Mouse (Mus musculus) embryonic stem cell, embryonic (primary cell): ENCODE data around the gene Mapk7.

Source experiments
- CTCF ChIA-PET, 4 experiments: fragments of 300-600 bp in 2 of 4; fragments of 350-600 bp in 2 of 4; sonication (Branson Sonifier 250); formaldehyde crosslinking; loops; one replicate each; lab custom pipeline; 2022; ENCODE audit warnings: inconsistent platforms in 2 of 4; lab: Charles Lee
- POLR2A ChIA-PET, 4 experiments: fragments of 300-600 bp in 2 of 4; fragments of 350-600 bp in 2 of 4; sonication (Branson Sonifier 250); formaldehyde crosslinking; loops; one replicate each; lab custom pipeline; 2022; ENCODE audit warnings: antibody characterized with exemption in 4 of 4, inconsistent platforms in 1 of 4; lab: Charles Lee

Mapk7 gene

GRCm38 (mm10) chr11:61483226-61483845, 10.9 kb downstream of the Mapk7 start:
- POLR2A ChIA-PET: interaction anchor here in 2 of 4 experiments (2.1 to 6.0 kb wide), 2 partner anchors 11 kb away, joined by 9 to 31 read pairs; partner anchors contain the start of gene Mapk7 (in 2 of the 2)
- CTCF ChIA-PET: no interaction called here

DNA sequence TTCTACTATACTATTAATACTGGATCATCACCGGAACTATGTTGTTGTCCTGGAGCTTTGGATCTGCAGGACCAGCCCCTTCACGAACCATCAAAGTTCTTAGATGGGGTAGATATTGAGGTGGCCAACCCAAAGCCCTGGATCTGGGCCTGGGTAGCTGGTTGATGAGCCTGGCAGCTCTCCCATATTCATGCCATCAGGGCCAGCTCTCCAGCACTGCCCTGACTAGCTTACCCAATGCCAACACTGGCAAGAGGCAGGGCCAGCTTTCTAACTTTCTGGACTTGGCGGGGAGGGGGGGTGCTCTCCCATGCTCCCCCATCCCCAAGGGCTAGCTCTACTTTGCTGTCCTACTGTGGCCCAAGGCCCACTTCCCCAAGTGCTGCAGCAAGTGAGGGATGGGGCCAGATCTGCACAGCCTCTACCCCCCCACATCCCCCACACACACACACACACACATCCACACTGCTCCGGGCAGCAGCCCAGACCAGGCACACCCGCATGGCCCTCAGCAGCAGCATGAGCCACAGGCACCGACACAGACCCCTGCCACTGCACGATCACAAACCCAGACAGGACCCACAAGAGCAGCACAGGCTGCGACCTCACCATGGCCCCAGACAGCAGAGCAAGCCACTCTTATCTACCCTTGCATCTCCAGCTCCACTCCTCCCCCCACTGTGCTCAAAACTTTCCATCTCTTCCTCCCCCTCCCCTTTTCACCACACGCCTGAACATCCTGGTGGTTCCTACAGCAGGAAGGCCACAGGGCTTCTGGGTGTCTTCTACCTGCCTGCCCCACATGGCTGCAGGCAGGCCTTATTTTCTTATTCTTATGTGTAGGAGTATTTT, 12.7 kb downstream of the Mapk7 start:
- POLR2A ChIA-PET: interaction anchor here in 2 of 4 experiments (0.8 to 6.0 kb wide), 4 partner anchors 13 to 307 kb away, joined by 3 to 31 read pairs (median 6); partner anchors contain the start of genes Mapk7 (in 2 of the 2) and Usp22 (in 1 of the 2)
- CTCF ChIA-PET: interaction anchor here in 3 of 4 experiments (0.5 to 0.9 kb wide), 3 partner anchors 160 to 359 kb away, joined by 3 to 5 read pairs (median 4); no protein-coding TSS in a partner anchor

DNA sequence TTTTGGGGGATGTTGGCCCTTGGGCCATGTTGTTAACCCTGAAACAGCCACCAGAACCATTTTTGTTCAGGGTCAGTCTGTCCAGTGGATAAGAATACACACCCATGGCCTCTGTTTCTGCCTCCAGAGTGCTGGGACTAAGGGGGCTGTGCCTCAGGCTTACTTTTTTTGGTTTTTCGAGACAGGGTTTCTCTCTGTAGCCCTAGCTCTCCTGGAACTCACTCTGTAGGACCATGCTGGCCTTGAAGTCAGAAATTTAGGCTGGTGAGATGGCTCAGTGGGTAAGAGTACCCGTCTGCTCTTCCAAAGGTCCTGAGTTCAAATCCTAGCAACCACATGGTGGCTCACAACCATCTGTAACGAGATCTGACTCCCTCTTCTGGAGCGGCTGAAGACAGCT, 15.4 kb downstream of the Mapk7 start:
- CTCF ChIA-PET: interaction anchor here in 2 of 4 experiments (0.6 to 1.7 kb wide), 4 partner anchors 12 to 106 kb away, joined by 3 to 5 read pairs (median 3); no protein-coding TSS in a partner anchor
- POLR2A ChIA-PET: interaction anchor here in 1 of 4 experiments (1.2 to 2.8 kb wide), 5 partner anchors 9 to 157 kb away, joined by 3 to 13 read pairs (median 5); partner anchors contain the start of gene Mapk7

GRCm38 (mm10) chr11:61477566-61478508, 16.4 kb downstream of the Mapk7 start:
- CTCF ChIA-PET: interaction anchor here in 3 of 4 experiments (0.6 to 1.7 kb wide), 6 partner anchors 11 to 125 kb away, joined by 3 to 5 read pairs (median 3); no protein-coding TSS in a partner anchor

GRCm38 (mm10) chr11:61476786-61477382, 17.3 kb downstream of the Mapk7 start:
- ChIA-PET CTCF (interaction anchor here in 2 of 4 experiments (0.8 to 1.7 kb wide), 4 partner anchors 10 to 143 kb away, joined by 3 read pairs; no protein-coding TSS in a partner anchor), POLR2A (interaction anchor here in 3 of 4 experiments (0.7 to 2.8 kb wide), 9 partner anchors 10 to 302 kb away, joined by 3 to 13 read pairs (median 4); partner anchors contain the start of genes Mapk7 (in 2 of the 3) and Usp22 (in 1 of the 3))

More at GRCm38 (mm10) chr11:61477566-61478508, 16.4 kb downstream of the Mapk7 start:
- POLR2A ChIA-PET: interaction anchor here in 3 of 4 experiments (0.7 to 2.8 kb wide), 12 partner anchors 9 to 303 kb away, joined by 3 to 13 read pairs (median 4); partner anchors contain the start of genes Mapk7 (in 2 of the 3) and Usp22 (in 1 of the 3)

GRCm38 (mm10) chr11:61473630-61474029, 20.6 kb downstream of the Mapk7 start:
- ChIA-PET CTCF (no interaction called here), POLR2A (no interaction called here)

DNA sequence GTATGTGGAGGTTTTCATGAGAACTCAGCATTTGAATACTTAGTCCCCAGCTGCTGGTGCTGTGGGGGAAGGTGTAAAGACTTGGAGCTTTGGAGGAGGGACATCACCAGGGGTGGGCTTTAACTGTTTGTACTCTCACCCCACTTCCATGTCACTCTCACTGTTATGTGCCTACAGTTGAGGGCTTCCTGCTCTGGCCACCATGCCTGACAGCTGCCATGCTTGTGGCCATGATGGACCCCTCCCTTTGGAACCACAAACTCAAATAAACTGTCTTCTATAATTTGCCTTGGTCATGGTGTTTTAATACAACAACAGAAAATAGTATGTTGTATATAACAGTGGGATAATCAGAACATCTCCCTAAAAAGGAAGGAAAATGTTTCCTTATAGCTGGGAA, 23.3 kb downstream of the Mapk7 start:
- POLR2A ChIA-PET: no interaction called here
- CTCF ChIA-PET: no interaction called here

DNA sequence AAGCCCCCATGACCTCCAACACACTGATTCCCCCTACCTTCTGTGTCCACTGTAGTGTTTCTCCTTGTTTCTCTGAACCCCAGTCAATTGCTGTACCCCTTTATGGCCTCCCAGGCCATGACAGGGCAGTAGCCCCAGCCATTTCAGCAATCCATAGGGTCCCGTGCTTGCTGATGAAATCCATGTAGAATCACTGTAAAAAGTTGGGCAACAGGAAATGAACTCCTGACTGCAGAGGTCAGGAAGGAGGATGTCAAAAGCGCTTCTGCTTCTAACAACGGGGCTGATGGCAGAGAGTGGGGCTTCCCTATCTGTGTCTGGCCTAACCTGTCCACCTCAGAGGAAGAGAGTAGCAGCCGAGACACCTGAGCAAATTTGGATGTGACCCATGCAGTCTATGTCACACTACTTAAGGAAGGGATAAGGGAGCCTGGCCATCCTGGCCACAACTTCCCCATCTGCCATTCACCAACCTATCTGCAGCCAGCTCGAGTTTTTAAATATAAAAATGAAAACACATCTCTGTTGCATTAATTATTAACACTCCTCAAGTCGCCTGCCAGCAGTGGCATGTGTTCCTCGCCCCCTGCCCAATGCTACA, 24.8 kb downstream of the Mapk7 start:
- ChIA-PET POLR2A (interaction anchor here in 2 of 4 experiments (0.7 kb wide), 2 partner anchors 50 to 293 kb away, joined by 4 to 6 read pairs; no protein-coding TSS in a partner anchor), CTCF (no interaction called here)

- ChIA-PET CTCF (no interaction called here), POLR2A (no interaction called here)
Measured at GRCm38 (mm10) chr11:61468534-61468933, 25.7 kb downstream of the Mapk7 start.

DNA sequence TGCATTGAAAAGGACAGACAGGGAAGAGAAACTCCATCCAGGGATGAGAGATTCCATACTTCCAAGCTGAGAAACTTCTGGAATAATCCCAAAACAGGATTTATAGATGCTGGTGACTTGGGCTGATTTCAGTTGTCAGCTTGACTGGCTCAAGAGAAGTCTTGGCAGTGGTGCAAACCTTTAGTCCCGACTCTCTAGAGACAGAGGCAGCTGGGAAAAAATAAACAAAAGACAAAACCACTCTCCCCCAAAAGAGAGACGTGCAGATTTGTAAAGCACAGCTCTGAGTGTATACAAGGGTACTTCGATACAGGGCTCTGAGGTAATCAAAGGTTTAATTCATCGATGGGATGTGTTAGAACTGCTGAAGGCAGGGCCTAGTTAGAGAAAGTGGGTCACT, 28.8 kb downstream of the Mapk7 start:
- ChIA-PET CTCF (interaction anchor here in 1 of 4 experiments (0.6 kb wide), 1 partner anchor 123 kb away, joined by 3 read pairs; the partner anchor contains the start of gene Slc47a2), POLR2A (interaction anchor here in 1 of 4 experiments (1.3 kb wide), 1 partner anchor 28 kb away, joined by 3 read pairs; the partner anchor contains the start of gene Mapk7)

- POLR2A ChIA-PET: no interaction called here
- CTCF ChIA-PET: interaction anchor here in 1 of 4 experiments (0.5 kb wide), 1 partner anchor 27 kb away, joined by 3 read pairs; no protein-coding TSS in a partner anchor
Measured at GRCm38 (mm10) chr11:61464071-61464470, 30.1 kb downstream of the Mapk7 start.

DNA sequence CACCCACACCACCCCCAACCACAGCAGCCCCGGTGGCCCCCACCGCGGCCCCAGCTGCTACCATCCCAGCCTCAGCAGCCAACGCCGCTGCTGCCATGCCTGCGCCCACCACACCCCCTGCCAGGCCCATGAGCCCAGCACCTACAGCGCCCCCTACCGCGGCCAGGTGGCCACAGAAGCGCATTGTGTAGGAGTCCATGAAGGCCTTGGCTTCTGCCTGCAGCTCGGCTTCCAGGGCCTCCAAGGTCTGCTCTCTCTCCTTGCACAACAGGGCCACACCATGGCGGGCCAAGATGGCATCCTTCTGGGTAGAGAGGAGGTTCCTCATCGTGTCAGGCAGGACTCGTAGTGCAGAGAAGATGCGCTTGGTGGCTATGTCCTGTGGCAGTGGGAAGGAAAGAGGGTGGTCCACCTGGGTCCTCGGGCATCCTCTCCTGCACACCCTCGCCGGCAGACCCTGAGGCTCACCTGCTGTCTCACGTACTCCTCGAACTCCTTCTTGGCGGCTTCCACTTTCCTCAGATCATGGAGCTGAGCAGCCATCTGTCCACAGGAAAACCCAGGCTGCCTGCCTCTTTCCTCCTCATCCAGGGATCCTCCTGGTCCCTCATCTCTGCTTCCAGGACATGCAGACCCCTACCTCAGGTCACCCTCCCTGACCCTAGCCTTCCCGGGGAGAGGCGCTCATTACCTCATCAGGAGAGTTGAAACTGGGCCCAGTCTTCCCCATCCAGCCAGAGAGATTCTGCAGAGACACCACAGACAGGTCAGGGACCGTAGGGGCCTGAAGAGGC, 44.5 kb downstream of the Mapk7 start:
- CTCF ChIA-PET: interaction anchor here (0.5 to 1.8 kb wide), 10 partner anchors 10 to 350 kb away, joined by 3 to 9 read pairs (median 4); partner anchors contain the start of gene Slc47a1 (in 1 of the 4)
- POLR2A ChIA-PET: interaction anchor here in 3 of 4 experiments (0.6 to 1.4 kb wide), 6 partner anchors 18 to 45 kb away, joined by 3 to 7 read pairs (median 3); partner anchors contain the start of gene Mapk7 (in 3 of the 3)

DNA sequence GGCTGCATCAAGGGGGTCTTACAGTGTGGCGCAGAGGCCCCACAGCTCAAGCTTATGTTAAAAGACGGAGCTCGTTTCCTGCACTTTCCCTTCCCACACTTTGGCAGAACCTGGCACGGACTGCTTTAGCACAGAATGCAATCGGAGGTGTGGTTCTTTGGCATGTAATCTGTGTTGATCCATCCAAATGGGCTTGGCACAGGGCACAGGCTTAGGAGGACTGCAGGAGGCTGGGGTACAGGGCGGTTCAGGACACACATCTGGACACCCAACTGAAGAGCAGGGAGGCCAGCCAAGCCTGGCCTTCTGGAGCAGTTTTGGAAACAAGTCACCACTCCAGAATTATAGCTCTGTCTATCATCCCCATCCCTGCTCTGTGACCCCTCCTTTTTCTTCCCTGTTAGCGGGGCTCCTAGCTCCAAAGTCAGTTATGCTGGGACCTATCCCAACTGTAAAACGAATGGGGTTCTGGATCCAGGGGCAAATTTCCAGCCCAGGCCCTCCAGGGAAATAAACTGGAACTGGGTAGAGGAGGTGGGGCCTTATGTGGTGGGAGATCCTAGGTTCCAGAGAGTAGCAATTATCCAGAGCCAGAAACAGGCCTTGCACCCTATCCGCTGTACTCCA, 45.5 kb downstream of the Mapk7 start:
- ChIA-PET CTCF (interaction anchor here in 2 of 4 experiments (0.6 to 1.8 kb wide), 4 partner anchors 9 to 265 kb away, joined by 3 to 6 read pairs (median 4); no protein-coding TSS in a partner anchor), POLR2A (interaction anchor here in 3 of 4 experiments (0.6 to 1.4 kb wide), 6 partner anchors 37 to 62 kb away, joined by 3 to 7 read pairs (median 3); partner anchors contain the start of gene Mapk7 (in 3 of the 3))

DNA sequence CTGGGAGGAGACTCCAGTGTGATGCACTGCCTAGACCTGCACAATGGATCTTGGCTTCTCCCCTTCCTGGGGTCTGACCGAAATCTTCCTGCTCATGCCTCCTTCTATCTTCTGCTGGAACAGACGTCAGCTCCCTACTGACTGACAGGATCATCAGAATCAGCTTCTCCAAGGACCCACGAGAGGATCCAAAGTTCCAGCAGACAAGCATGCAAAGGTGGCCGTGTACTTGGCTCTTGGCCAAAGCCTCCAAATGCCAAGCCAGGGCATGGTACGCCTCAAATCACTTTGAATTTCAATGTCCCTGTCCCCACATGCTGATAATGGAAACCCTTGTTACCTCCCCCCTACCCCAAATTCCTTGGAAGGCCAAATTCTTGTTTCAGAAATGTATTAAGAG, 46.2 kb downstream of the Mapk7 start:
- POLR2A ChIA-PET: interaction anchor here in 2 of 4 experiments (0.6 to 1.2 kb wide), 3 partner anchors 63 to 273 kb away, joined by 3 read pairs; partner anchors contain the start of gene Usp22 (in 1 of the 2)
- CTCF ChIA-PET: interaction anchor here (0.5 to 1.0 kb wide), 4 partner anchors 41 to 181 kb away, joined by 3 to 7 read pairs (median 4); no protein-coding TSS in a partner anchor

- ChIA-PET POLR2A (interaction anchor here (0.7 to 1.4 kb wide), 12 partner anchors 8 to 1519 kb away, joined by 3 to 5 read pairs (median 3); partner anchors contain the start of genes Mfap4 (in 1 of the 4) and Usp22 (in 1 of the 4)), CTCF (interaction anchor here in 3 of 4 experiments (0.5 to 1.5 kb wide), 10 partner anchors 11 to 1437 kb away, joined by 3 to 7 read pairs (median 4); no protein-coding TSS in a partner anchor)
Measured at GRCm38 (mm10) chr11:61447296-61447695, 46.9 kb downstream of the Mapk7 start.
